Mouse (Mus musculus) kidney, postnatal 14 days (tissue): Measurements from ENCODE around the gene Ldha.
"Not testable (repeated sequence)": the region's sequence is repeated elsewhere in the genome, so short reads cannot be mapped to it uniquely, and the experiment has no call there.

Experiments
- DNase-seq: peaks from one replicate; pipeline ENCODE4 v3.0.0; 2022; ENCODE audit warnings: mixed read lengths

The Ldha gene

DNA sequence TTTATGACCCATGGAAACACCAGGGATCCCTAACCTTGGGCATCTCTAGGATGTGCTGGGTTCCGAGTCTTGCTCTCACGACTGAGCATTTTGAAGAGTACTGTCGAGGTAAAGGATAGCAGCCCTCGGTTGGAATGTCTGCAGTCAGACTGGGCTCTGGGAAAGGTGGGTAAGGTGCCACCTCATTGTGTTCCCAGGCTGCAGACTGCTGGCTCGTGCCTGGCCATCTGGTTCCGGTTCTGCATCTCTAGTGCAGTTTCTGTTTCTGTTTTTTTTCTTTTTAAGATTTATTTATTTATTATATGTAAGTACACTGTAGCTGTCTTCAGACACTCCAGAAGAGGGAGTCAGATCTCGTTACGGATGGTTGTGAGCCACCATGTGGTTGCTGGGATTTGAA, 40.7 kb downstream of the Ldha start:
- not testable (repeated sequence) for DNase-seq

GRCm38 (mm10) chr7:46883304-46883703, 42.0 kb downstream of the Ldha start:
- DNase-seq: no peak

DNA sequence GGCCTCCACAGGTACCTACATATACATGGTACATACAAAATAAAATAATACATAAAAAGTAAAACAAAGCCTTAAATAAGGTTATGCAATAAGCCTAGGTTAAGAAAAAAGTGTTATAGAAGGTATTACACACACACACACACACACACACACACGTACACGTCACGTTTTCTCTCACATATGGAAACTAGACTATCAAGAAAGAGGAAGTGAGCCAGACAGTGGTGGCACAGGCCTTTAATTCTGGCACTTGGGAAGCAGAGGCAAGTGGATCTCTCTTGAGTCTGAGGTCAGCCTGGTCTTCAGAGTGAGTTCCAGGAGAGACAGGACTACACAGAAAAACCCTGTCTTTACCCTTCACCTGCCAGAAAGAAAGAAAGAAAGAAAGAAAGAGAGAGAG, 54.2 kb downstream of the Ldha start:
- no peak for DNase-seq

DNA sequence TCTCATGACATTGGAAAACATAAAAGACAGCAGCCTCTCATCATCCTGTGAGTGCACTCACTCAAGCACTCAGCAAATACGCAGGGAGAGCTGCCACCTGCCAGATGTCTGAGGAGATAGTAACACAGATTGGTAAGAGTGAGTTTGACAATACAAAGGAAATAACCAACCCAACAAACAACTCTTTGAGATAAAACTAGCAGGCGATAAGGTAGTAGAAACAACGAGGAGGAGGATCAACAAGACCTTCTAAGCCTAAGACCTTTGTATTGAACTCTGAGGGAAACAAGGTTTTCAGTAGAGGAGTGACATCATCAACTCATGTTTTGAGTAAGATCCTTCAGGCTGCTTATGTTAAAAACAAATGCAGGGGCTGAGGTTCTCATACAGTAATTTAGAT, 58.1 kb downstream of the Ldha start:
- no peak for DNase-seq
